Mouse (Mus musculus): ENCODE results near the gene Ypel5.
A peak's percentile ranks its signal among the peaks of the same experiment; 100 is the strongest.

The Ypel5 gene

GRCm38 (mm10) chr17:72836158-72837115, at the start of gene Ypel5:
Ypel5 (plus strand) TSS chr17:72836453.
- DNase-seq: peak; percentile 98

GRCm38 (mm10) chr17:72787886-72788436, 48.3 kb upstream of the Ypel5 start:
- no peak for DNase-seq

GRCm38 (mm10) chr17:72793278-72793677, 43.0 kb upstream of the Ypel5 start:
- no peak for DNase-seq

- DNase-seq: no peak
Observed at GRCm38 (mm10) chr17:72794660-72795059, 41.6 kb upstream of the Ypel5 start.

GRCm38 (mm10) chr17:72795392-72796047, 40.7 kb upstream of the Ypel5 start:
- no peak for DNase-seq

GRCm38 (mm10) chr17:72796506-72796905, 39.7 kb upstream of the Ypel5 start:
- DNase-seq: no peak

- DNase-seq: peak; percentile 8
Observed at GRCm38 (mm10) chr17:72797867-72798266, 38.4 kb upstream of the Ypel5 start.

GRCm38 (mm10) chr17:72809942-72810654, 26.2 kb upstream of the Ypel5 start:
- no peak for DNase-seq

GRCm38 (mm10) chr17:72813419-72814315, 22.6 kb upstream of the Ypel5 start:
- peak; percentile 40 for DNase-seq

GRCm38 (mm10) chr17:72817574-72817973, 18.7 kb upstream of the Ypel5 start:
- no peak for DNase-seq

- no peak for DNase-seq
Observed at GRCm38 (mm10) chr17:72819714-72820113, 16.5 kb upstream of the Ypel5 start.

GRCm38 (mm10) chr17:72820425-72820824, 15.8 kb upstream of the Ypel5 start:
- no peak for DNase-seq

- no peak for DNase-seq
Observed at GRCm38 (mm10) chr17:72821923-72822322, 14.3 kb upstream of the Ypel5 start.

- DNase-seq: no peak
Observed at GRCm38 (mm10) chr17:72826916-72827534, 9.2 kb upstream of the Ypel5 start.

GRCm38 (mm10) chr17:72828027-72828678, 8.1 kb upstream of the Ypel5 start:
- DNase-seq: no peak

- DNase-seq: no peak
Observed at GRCm38 (mm10) chr17:72828687-72829086, 7.6 kb upstream of the Ypel5 start.

- DNase-seq: peak; percentile 90
Observed at GRCm38 (mm10) chr17:72837140-72837712, 973 bp downstream of the Ypel5 start.

- no peak for DNase-seq
Observed at GRCm38 (mm10) chr17:72837824-72838474, 1.7 kb downstream of the Ypel5 start.

- DNase-seq: no peak
Observed at GRCm38 (mm10) chr17:72839000-72839399, 2.7 kb downstream of the Ypel5 start.

GRCm38 (mm10) chr17:72844393-72844792, 8.1 kb downstream of the Ypel5 start:
- DNase-seq: no peak
